Mouse (Mus musculus) midbrain, postnatal 0 days (tissue): ENCODE measurements around the gene Proca1. TPM values are rescaled to one million over a fixed set of nuclear protein-coding genes. Genes with fewer than 3 reads are reported as not detected.
A peak's percentile ranks its signal among the peaks of the same experiment; 100 is the strongest.
"Not testable (repeated sequence)": the region's sequence is repeated elsewhere in the genome, so short reads cannot be mapped to it uniquely, and the experiment has no call there.

ENCODE experiments used
- ATAC-seq: fragments of 200-750 bp; cut with Nextera tagmentation; 2 replicates; pipeline ENCODE4 v1.8.0; 2017; ENCODE audit warnings: moderate number of reproducible peaks, mild to moderate bottlenecking, moderate TSS enrichment, moderate library complexity; ENCODE audit not compliant: low FRiP score
- DNase-seq: peaks from one replicate; pipeline ENCODE4 v3.0.0-alpha.2; 2015; ENCODE audit warnings: low spot score
- H3K27ac ChIP-seq: fragments of 300-500 bp; sonication (generic); 2 replicates; pipeline ENCODE4 v1.5.1; 2014; ENCODE audit warnings: low read depth, mild to moderate bottlenecking, low read length, mixed read lengths
- H3K27me3 ChIP-seq: fragments of 300-500 bp; sonication (generic); 2 replicates; pipeline ENCODE4 v1.6.1; 2014; ENCODE audit warnings: low read length, control low read depth, mixed read lengths; ENCODE audit not compliant: insufficient read depth
- H3K36me3 ChIP-seq: fragments of 300-500 bp; sonication (generic); 2 replicates; pipeline ENCODE4 v1.6.1; 2014; ENCODE audit warnings: low read length, control low read depth, mixed read lengths; ENCODE audit not compliant: insufficient read depth
- H3K4me1 ChIP-seq: fragments of 300-500 bp; sonication (generic); 2 replicates; pipeline ENCODE4 v1.6.1; 2014; ENCODE audit warnings: mild to moderate bottlenecking, control low read depth, antibody characterized with exemption, low read length, mixed read lengths; ENCODE audit not compliant: insufficient read depth
- H3K4me2 ChIP-seq: fragments of 300-500 bp; sonication (generic); 2 replicates; pipeline ENCODE4 v1.6.1; 2014; ENCODE audit warnings: low read depth, mild to moderate bottlenecking, low read length, mixed read lengths; ENCODE audit not compliant: poor library complexity, severe bottlenecking
- H3K4me3 ChIP-seq: fragments of 300-500 bp; sonication (generic); 2 replicates; pipeline ENCODE4 v1.5.1; 2014; ENCODE audit warnings: low read depth, mild to moderate bottlenecking, low read length, moderate library complexity
- H3K9ac ChIP-seq: fragments of 300-500 bp; sonication (generic); replicated peaks from 2 replicates; pipeline ENCODE4 v1.6.1; 2014; ENCODE audit warnings: mild to moderate bottlenecking, low read length, moderate library complexity, mixed read lengths; ENCODE audit not compliant: poor library complexity, severe bottlenecking
- H3K9me3 ChIP-seq: fragments of 300-500 bp; sonication (generic); 2 replicates; pipeline ENCODE4 v1.6.1; 2016; ENCODE audit warnings: low read length, control low read depth
- CTCF ChIP-seq: IDR thresholded peaks from 2 replicates; pipeline ENCODE4 v1.5.1; 2016; ENCODE audit warnings: antibody characterized with exemption, mild to moderate bottlenecking
- WGBS: fragments of 180-500 bp; shearing (Covaris S2); extraction: QIAGEN DNeasy Blood & Tissue Kit; methylation state at CpG from one replicate; pipeline ENCODE4 v1.1.7; 2014; 5-methylcytosine and 5-hydroxymethylcytosine counted together
- polyA plus RNA-seq: library from polyadenylated mRNA; unstranded; fragments of >200 nt; fragmentation: Nextera tagmentation; extraction: Ambion mirVana; gene quantifications from 2 replicates; pipeline ENCODE4 v1.2.1, GENCODE M21; 2015
- total RNA-seq: library from RNA; depleted of rRNA; stranded (reverse); fragments of >200 nt; gene quantifications from 2 replicates; pipeline ENCODE4 v1.2.3, GENCODE M21; 2014

Proca1 gene
- total and polyA plus RNA-seq, 2 experiments from 2014 or later, result 1.0 to 3.3 TPM

DNA sequence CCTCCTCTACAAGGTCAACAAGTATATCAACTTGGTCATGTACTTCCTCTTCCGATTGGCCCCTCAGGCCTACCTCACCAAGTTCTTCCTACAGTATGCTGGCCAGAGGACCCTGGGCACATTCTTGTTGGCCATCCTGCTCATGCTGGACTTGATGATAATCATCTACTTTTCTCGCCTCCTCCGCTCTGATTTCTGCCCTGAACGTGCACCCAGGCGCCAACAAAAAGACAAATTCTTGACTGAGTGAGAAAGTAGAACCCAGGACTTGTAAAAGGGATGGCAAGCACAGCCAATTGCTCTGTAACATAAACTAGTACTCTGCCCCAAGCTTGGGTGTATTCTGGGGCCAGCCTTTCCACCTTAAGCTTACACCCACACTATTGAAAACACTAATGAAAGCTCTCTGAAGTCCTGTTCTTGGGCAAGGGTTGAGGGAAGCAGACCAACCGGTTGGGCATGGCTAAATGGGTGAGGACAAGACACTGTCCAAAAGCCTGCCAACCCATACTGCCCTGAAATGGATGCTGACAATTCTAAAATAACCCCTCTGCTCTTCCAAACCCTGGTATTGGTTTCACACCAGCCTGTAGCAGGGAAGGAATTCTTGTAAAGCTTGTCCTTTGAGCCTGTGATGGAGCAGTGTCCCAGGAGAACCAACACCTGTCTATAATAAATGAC lies 13.0 kb upstream of the Proca1 start:
- no peak for TF ChIP-seq CTCF
- peaks cover 12% of the 10 kb centered on the region; the same call in 1 of the 2 replicates for H3K4me1 ChIP-seq

GRCm38 (mm10) chr11:78181830-78182357 lies 11.3 kb upstream of the Proca1 start:
- TF ChIP-seq CTCF, result no peak
- DNase-seq, result no peak
- ATAC-seq, result no peak
- no peak overlapping the region for H3K9ac ChIP-seq
- peaks cover 19% of the 10 kb centered on the region for H3K36me3 ChIP-seq
- peaks cover 11% of the 10 kb centered on the region; the same call in 1 of the 2 replicates for H3K4me1 ChIP-seq
- H3K4me2 ChIP-seq, result peak overlapping the region; percentile 65
- H3K4me3 ChIP-seq, result peak overlapping the region; percentile 82
- WGBS, result 42% methylated on average over 2 of the region's 2 CpGs
- no peaks in the 10 kb centered on the region for H3K27me3 ChIP-seq
- H3K9me3 ChIP-seq, result no peaks in the 10 kb centered on the region
- H3K27ac ChIP-seq, result no peak overlapping the region

More for the DNA sequence above, 13.0 kb upstream of the Proca1 start:
- no peak overlapping the region for H3K4me2 ChIP-seq
- 80% methylated on average over 6 of the region's 6 CpGs for WGBS
- no peak overlapping the region for H3K27ac ChIP-seq
- no peak overlapping the region for H3K4me3 ChIP-seq
- H3K9ac ChIP-seq, result no peak overlapping the region
- DNase-seq (no peak), ATAC-seq (no peak)
- no peaks in the 10 kb centered on the region for H3K9me3 ChIP-seq
- no peaks in the 10 kb centered on the region for H3K27me3 ChIP-seq
- peaks cover 19% of the 10 kb centered on the region for H3K36me3 ChIP-seq

DNA sequence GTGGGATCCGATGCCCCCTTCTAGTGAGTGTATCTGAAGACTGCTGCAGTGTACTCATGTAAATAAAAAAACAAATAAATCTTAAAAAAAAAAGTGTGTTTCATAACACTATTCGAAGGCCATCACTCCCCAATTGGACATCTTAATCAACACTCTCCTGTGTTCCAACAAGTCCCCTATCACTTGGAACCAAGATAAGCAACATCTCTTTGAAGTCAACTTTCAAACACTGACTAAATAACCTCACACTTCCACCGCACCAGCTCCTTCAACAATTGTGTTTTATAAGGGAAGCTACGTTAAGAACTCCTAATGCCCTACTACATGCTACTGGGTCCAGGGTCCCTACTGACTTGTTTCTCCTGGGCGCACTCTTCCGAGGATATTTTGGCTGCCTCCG lies 10.7 kb upstream of the Proca1 start:
- Histone ChIP-seq H3K27ac (peak overlapping the region; percentile 93; the same call in 1 of the 2 replicates), H3K4me1 (peaks cover 8% of the 10 kb centered on the region; the same call in 1 of the 2 replicates), H3K9ac (peak overlapping the region; percentile 94), H3K27me3 (no peaks in the 10 kb centered on the region), H3K4me2 (peak overlapping the region; percentile 65), H3K36me3 (peaks cover 19% of the 10 kb centered on the region), H3K9me3 (no peaks in the 10 kb centered on the region), H3K4me3 (peak overlapping the region; percentile 82)
- no peak for DNase-seq
- no peak for TF ChIP-seq CTCF
- ATAC-seq, result no peak
- WGBS, result 11% methylated on average over 7 of the region's 7 CpGs

DNA sequence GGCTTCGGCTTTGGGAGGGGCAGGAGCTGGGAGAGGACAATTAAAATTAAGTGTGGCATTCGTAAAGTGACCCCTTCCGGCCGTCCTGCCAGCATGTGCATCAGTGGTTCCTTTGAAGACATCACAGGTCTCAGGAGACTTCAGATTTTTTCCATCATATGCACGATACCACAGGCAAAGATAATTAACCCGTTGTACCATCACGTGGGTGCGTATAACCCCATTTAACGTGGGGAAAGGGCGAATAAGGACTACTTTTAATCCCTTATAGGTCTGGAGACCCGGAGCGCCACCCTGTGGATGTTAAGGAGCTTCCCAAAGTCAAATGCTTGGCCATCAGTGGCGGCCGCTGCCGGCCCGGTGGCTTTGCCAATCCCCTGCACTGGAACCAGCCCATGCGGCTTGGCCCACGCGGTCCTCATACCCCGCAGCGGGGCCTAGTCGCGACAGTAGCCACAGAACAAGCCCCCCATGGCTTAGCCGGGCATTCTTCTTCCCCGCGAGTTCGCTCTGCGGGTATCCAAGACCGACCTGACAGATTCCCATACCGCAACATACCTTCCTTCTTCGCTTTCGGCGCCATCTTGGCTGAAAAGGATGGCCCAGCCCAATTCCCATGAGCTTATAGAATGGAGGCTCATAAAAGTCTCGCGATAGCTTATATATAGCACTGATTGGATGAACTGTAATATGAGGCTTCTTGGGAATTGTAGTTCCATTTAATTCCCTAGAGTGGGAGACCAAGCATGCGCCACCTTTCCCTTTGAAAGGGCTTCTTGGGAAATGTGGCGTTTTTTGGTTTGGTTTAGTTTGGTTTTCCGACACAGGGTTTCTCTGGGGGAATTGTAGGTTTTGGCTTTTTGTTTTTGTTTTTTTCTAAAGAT lies 10.0 kb upstream of the Proca1 start, which contains the start of gene Rpl23a:
Gene Rpl23a (minus strand): TSS at position 624 of the 884 bp plus-strand sequence.
- peak; percentile 92 for ATAC-seq
- Histone ChIP-seq H3K36me3 (peaks cover 19% of the 10 kb centered on the region), H3K27me3 (no peaks in the 10 kb centered on the region), H3K4me1 (peaks cover 5% of the 10 kb centered on the region; the same call in 1 of the 2 replicates), H3K4me3 (peak within 1 kb of the TSS; percentile 82), H3K9ac (peak within 1 kb of the TSS; percentile 94), H3K9me3 (no peaks in the 10 kb centered on the region), H3K4me2 (peak within 1 kb of the TSS; percentile 65), H3K27ac (peak within 1 kb of the TSS; percentile 93)
- WGBS, result under 1% methylated on average over 38 of the region's 38 CpGs
- TF ChIP-seq CTCF, result peak; percentile 66
- DNase-seq, result peak; percentile 99

DNA sequence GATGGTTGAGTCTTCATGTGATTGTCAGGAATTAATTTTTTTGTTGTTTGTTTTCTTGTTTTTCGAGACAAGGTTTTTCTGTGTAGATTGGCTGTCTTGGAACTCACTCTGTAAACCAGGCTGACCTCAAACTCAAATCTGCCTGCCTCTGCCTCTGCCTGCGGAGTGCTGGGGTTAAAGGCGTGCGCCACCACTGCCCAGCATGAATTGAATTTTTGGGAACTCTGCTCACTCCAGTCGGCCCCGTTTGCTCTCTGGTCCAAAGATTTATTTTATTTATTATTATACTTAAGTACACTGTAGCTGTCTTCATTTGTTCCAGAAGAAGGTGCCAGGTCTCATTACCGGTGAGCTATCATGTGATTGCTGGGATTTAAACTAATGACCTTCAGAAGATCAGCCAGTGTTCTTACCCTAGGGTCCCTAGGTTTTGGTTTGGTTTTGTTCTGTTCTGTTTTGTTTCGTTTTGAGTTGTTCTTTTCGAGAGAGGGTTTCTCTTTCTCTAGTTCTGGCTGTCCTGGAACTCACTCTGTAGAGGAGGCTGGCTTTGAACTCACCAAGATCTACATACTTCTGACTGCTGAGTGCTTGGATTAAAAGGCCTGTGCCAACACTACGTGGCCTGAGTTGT lies 9.2 kb upstream of the Proca1 start:
- H3K27me3 ChIP-seq, result no peaks in the 10 kb centered on the region
- H3K4me3 ChIP-seq, result peak overlapping the region; percentile 82; the same call in 1 of the 2 replicates
- TF ChIP-seq CTCF, result no peak
- peak overlapping the region; percentile 35 for H3K4me2 ChIP-seq
- H3K9ac ChIP-seq, result no peak overlapping the region
- ATAC-seq (no peak), DNase-seq (no peak)
- H3K27ac ChIP-seq, result no peak overlapping the region; the same call in 1 of the 2 replicates
- H3K9me3 ChIP-seq, result no peaks in the 10 kb centered on the region
- peaks cover 19% of the 10 kb centered on the region for H3K36me3 ChIP-seq
- 57% methylated on average over 10 of the region's 10 CpGs for WGBS
- peaks cover 2% of the 10 kb centered on the region; the same call in 1 of the 2 replicates for H3K4me1 ChIP-seq

- not testable (repeated sequence) for H3K27me3 ChIP-seq, H3K9ac ChIP-seq, H3K4me2 ChIP-seq, ATAC-seq, H3K27ac ChIP-seq, H3K4me3 ChIP-seq, H3K4me1 ChIP-seq, DNase-seq, H3K9me3 ChIP-seq
- H3K36me3 ChIP-seq, result peaks cover 16% of the 10 kb centered on the region
- 93% methylated on average over 6 of the region's 6 CpGs for WGBS
These were observed 8.5 kb upstream of the Proca1 start for GRCm38 (mm10) chr11:78184702-78185101.
